Mouse (Mus musculus): Measurements from ENCODE around the gene Ercc1. TPM values are rescaled to one million over a fixed set of nuclear protein-coding genes. Genes with fewer than 3 reads are reported as not detected.

Gene Ercc1
- polyA plus RNA-seq, 1 experiment from 2014 or later: 84.1 TPM

- Histone ChIP-seq H3K36me3 (peaks cover 12% of the 10 kb centered on the region), H3K4me2 (replicated peaks) (peak overlapping the region; percentile 98), H3K27ac (no peak overlapping the region), H3K9me3 (no peaks in the 10 kb centered on the region), H3K4me3 (replicated peaks) (peak overlapping the region; percentile 74), H3K4me1 (replicated peaks) (peaks cover 41% of the 10 kb centered on the region), H3K9ac (replicated peaks) (peak overlapping the region; percentile 30), H3K27me3 (peaks cover 11% of the 10 kb centered on the region; the same call in 1 of the 2 replicates)
- under 1% methylated on average over 27 of the region's 27 CpGs for WGBS
- ATAC-seq: peak; percentile 48
These were observed 16.4 kb downstream of the Ercc1 start for GRCm38 (mm10) chr7:19360944-19361343.

DNA sequence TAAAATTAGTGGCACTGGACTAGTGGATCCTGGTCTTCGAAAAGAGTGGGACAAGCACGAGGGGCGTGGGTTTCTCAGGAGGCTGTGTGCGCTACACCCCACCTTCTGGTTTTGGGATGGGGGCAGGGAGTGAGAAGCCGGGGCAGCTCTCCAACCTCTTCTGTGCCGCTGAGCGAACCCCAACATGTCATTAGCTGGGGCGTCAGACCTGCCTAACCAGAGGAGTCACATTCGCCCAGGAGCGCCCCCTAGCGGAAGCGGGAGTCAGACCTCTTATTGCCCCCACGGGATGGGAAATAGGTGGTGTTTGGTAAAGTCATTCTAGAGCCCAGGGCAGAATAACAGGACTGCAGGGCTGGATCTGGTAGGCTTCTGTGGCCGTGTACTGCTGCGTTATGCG, 17.1 kb downstream of the Ercc1 start:
- peak overlapping the region; percentile 35; the same call in 1 of the 2 replicates for H3K27ac ChIP-seq
- H3K9me3 ChIP-seq: no peaks in the 10 kb centered on the region
- 15% methylated on average over 16 of the region's 16 CpGs for WGBS
- peak overlapping the region; percentile 30; the same call in 1 of the 2 replicates for H3K9ac ChIP-seq (replicated peaks)
- peaks cover 41% of the 10 kb centered on the region for H3K4me1 ChIP-seq (replicated peaks)
- H3K4me3 ChIP-seq (replicated peaks): peak overlapping the region; percentile 74
- peaks cover 5% of the 10 kb centered on the region; the same call in 1 of the 2 replicates for H3K36me3 ChIP-seq
- peak overlapping the region; percentile 98 for H3K4me2 ChIP-seq (replicated peaks)
- ATAC-seq: no peak
- H3K27me3 ChIP-seq: peaks cover 11% of the 10 kb centered on the region; the same call in 1 of the 2 replicates

- ATAC-seq: no peak
- Histone ChIP-seq H3K9ac (replicated peaks) (peak overlapping the region; percentile 2; the same call in 1 of the 2 replicates), H3K4me3 (replicated peaks) (peak overlapping the region; percentile 74), H3K27me3 (peaks cover 11% of the 10 kb centered on the region; the same call in 1 of the 2 replicates), H3K4me1 (replicated peaks) (peaks cover 41% of the 10 kb centered on the region), H3K9me3 (no peaks in the 10 kb centered on the region), H3K27ac (peak overlapping the region; percentile 35; the same call in 1 of the 2 replicates), H3K36me3 (peaks cover under 1% of the 10 kb centered on the region; the same call in 1 of the 2 replicates), H3K4me2 (replicated peaks) (peak overlapping the region; percentile 98)
- WGBS: 19% methylated on average over 4 of the region's 4 CpGs
These were observed 17.7 kb downstream of the Ercc1 start for GRCm38 (mm10) chr7:19362276-19362675.

DNA sequence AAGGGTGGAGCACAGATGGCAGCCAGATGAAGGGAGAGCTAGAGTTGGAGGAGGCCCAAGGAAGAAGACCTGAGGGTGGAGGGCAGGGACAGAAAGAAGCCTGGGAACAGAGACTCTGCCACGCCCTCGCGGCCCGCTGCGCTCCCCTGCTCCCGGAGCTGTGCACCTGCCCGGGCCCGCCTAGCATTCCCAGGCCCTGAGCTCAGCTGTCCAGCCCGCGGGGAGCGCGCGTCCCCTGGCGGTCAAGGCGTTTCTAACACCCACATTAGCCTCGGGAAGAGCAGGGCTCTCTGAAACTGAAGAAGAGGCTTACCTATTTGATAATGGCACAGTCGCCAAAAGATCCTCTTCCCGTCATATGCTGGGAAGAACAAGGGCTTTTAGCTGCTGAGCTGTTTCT, 19.3 kb downstream of the Ercc1 start:
- H3K9ac ChIP-seq (replicated peaks): no peak overlapping the region
- H3K9me3 ChIP-seq: no peaks in the 10 kb centered on the region
- peaks cover 19% of the 10 kb centered on the region for H3K27me3 ChIP-seq
- no peaks in the 10 kb centered on the region for H3K36me3 ChIP-seq
- H3K27ac ChIP-seq: no peak overlapping the region
- H3K4me1 ChIP-seq (replicated peaks): peaks cover 31% of the 10 kb centered on the region
- WGBS: 2% methylated on average over 18 of the region's 18 CpGs
- no peak for ATAC-seq
- no peak overlapping the region for H3K4me3 ChIP-seq (replicated peaks)
- no peak overlapping the region for H3K4me2 ChIP-seq (replicated peaks)

GRCm38 (mm10) chr7:19365376-19365775, 20.8 kb downstream of the Ercc1 start:
- ATAC-seq: no peak
- Histone ChIP-seq H3K9ac (replicated peaks) (no peak overlapping the region), H3K9me3 (no peaks in the 10 kb centered on the region), H3K4me1 (replicated peaks) (peaks cover 25% of the 10 kb centered on the region), H3K4me3 (replicated peaks) (no peak overlapping the region), H3K27me3 (peaks cover 26% of the 10 kb centered on the region), H3K4me2 (replicated peaks) (no peak overlapping the region), H3K27ac (no peak overlapping the region), H3K36me3 (no peaks in the 10 kb centered on the region)
- 88% methylated on average over 4 of the region's 4 CpGs for WGBS

- no peak overlapping the region for H3K4me2 ChIP-seq (replicated peaks)
- no peaks in the 10 kb centered on the region for H3K9me3 ChIP-seq
- no peak for ATAC-seq
- no peak overlapping the region for H3K4me3 ChIP-seq (replicated peaks)
- H3K27me3 ChIP-seq: peaks cover 15% of the 10 kb centered on the region
- no peaks in the 10 kb centered on the region for H3K4me1 ChIP-seq (replicated peaks)
- no peak overlapping the region for H3K9ac ChIP-seq (replicated peaks)
- H3K27ac ChIP-seq: no peak overlapping the region
- H3K36me3 ChIP-seq: no peaks in the 10 kb centered on the region
- WGBS: 23% methylated on average over 16 of the region's 16 CpGs
These were observed 23.8 kb downstream of the Ercc1 start for GRCm38 (mm10) chr7:19368380-19368779.

GRCm38 (mm10) chr7:19369823-19370425, 25.3 kb downstream of the Ercc1 start:
- Histone ChIP-seq H3K4me1 (replicated peaks) (no peaks in the 10 kb centered on the region), H3K4me3 (replicated peaks) (peak overlapping the region; percentile 47), H3K9ac (replicated peaks) (peak overlapping the region; percentile 66), H3K9me3 (no peaks in the 10 kb centered on the region), H3K4me2 (replicated peaks) (peak overlapping the region; percentile 68), H3K36me3 (no peaks in the 10 kb centered on the region), H3K27ac (no peak overlapping the region), H3K27me3 (peaks cover 15% of the 10 kb centered on the region)
- WGBS: 10% methylated on average over 46 of the region's 46 CpGs
- ATAC-seq: peak; percentile 86

GRCm38 (mm10) chr7:19373367-19373766, 28.8 kb downstream of the Ercc1 start:
- Histone ChIP-seq H3K4me3 (replicated peaks) (no peak overlapping the region), H3K9ac (replicated peaks) (no peak overlapping the region), H3K9me3 (no peaks in the 10 kb centered on the region), H3K4me1 (replicated peaks) (no peaks in the 10 kb centered on the region), H3K27ac (no peak overlapping the region), H3K4me2 (replicated peaks) (no peak overlapping the region), H3K36me3 (no peaks in the 10 kb centered on the region), H3K27me3 (peaks cover 12% of the 10 kb centered on the region)
- WGBS: 86% methylated on average over 2 of the region's 2 CpGs
- ATAC-seq: no peak

DNA sequence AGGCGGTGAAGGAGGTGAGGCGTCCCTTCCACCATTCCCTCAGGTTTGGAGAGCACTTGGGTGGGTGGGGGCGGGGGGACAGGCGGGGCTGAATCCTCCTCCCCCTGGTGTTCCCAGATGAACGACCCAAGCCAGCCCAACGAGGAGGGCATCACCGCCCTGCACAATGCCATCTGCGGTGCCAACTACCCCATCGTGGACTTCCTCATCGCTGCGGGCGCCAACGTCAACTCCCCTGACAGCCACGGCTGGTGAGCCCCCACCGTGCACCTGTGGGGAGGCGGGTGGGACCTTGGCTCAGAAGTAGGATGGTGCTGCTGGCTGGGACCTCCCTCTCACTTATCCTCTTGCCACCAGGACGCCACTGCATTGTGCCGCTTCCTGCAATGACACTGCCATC, 30.8 kb downstream of the Ercc1 start:
- 81% methylated on average over 18 of the region's 18 CpGs for WGBS

GRCm38 (mm10) chr7:19376019-19376418, 31.4 kb downstream of the Ercc1 start:
- no peak overlapping the region for H3K4me2 ChIP-seq (replicated peaks)
- no peaks in the 10 kb centered on the region for H3K9me3 ChIP-seq
- no peak overlapping the region for H3K9ac ChIP-seq (replicated peaks)
- no peaks in the 10 kb centered on the region for H3K27me3 ChIP-seq
- no peak overlapping the region for H3K4me3 ChIP-seq (replicated peaks)
- H3K36me3 ChIP-seq: no peaks in the 10 kb centered on the region
- no peaks in the 10 kb centered on the region for H3K4me1 ChIP-seq (replicated peaks)
- 79% methylated on average over 4 of the region's 4 CpGs for WGBS
- no peak for ATAC-seq
- H3K27ac ChIP-seq: no peak overlapping the region

More for the DNA sequence above, 30.8 kb downstream of the Ercc1 start:
- no peak for ATAC-seq
- Histone ChIP-seq H3K9me3 (no peaks in the 10 kb centered on the region), H3K36me3 (no peaks in the 10 kb centered on the region), H3K4me2 (replicated peaks) (no peak overlapping the region), H3K9ac (replicated peaks) (no peak overlapping the region), H3K27me3 (no peaks in the 10 kb centered on the region), H3K27ac (no peak overlapping the region), H3K4me3 (replicated peaks) (no peak overlapping the region), H3K4me1 (replicated peaks) (no peaks in the 10 kb centered on the region)

GRCm38 (mm10) chr7:19378049-19378448, 33.5 kb downstream of the Ercc1 start:
- H3K9me3 ChIP-seq: no peaks in the 10 kb centered on the region
- H3K9ac ChIP-seq (replicated peaks): no peak overlapping the region
- H3K27ac ChIP-seq: no peak overlapping the region
- H3K36me3 ChIP-seq: no peaks in the 10 kb centered on the region
- 79% methylated on average over 7 of the region's 8 CpGs for WGBS
- H3K27me3 ChIP-seq: no peaks in the 10 kb centered on the region
- H3K4me1 ChIP-seq (replicated peaks): peaks cover 8% of the 10 kb centered on the region
- no peak overlapping the region for H3K4me2 ChIP-seq (replicated peaks)
- ATAC-seq: no peak
- H3K4me3 ChIP-seq (replicated peaks): no peak overlapping the region

DNA sequence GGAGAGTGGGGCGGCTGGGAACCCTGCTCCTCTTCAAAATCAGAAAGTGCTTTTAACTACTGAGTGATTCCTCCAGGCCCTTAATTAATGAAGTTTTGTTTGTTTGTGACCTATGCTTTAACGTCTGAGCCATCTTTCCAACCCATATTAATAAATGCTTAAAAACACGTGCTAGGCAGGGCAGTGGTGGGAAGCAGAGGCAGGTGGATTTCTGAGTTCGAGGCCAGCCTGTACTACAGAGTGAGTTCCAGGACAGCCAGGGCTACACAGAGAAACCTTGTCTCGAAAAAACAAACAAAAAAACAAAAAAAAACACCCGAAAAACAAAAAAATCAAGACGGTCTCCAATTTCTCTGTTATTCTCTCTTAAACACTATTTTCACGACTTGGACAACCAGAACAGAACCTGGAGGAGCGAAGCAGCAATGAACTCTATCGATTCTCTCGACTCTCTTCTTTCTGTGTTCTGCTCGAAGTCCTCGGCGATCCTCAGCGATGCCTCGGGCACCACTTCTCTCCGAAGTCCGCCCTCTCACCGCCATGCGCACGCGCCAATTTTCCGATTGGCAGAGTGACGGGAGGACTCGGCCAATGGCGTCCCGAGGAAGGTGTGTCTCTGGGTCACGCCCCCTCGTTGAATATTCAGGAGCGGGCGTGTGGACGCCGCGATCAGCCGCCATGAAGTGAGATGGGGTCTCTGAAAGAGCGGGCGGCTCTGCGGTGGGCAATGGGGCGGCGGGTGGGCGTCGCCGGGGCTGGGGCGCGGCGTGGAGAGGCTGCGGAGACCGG, 37.0 kb downstream of the Ercc1 start, which contains the start of gene Ercc2:
Ercc2 (plus strand) TSS at position 634 of the 789 bp plus-strand sequence.
- peak; percentile 94 for ATAC-seq
- H3K9me3 ChIP-seq: no peaks in the 10 kb centered on the region
- H3K27me3 ChIP-seq: no peaks in the 10 kb centered on the region
- peak within 1 kb of the TSS; percentile 76 for H3K4me3 ChIP-seq (replicated peaks)
- WGBS: 7% methylated on average over 39 of the region's 48 CpGs
- peak within 1 kb of the TSS; percentile 92 for H3K4me2 ChIP-seq (replicated peaks)
- H3K36me3 ChIP-seq: peaks cover 28% of the 10 kb centered on the region
- H3K27ac ChIP-seq: peak within 1 kb of the TSS; percentile 69
- peak within 1 kb of the TSS; percentile 83 for H3K9ac ChIP-seq (replicated peaks)
- peaks cover 20% of the 10 kb centered on the region for H3K4me1 ChIP-seq (replicated peaks)

Measured in midbrain, embryonic 13.5 days (tissue).